Mouse (Mus musculus) thymus, adult 2 months (tissue): ENCODE data around the gene Gm9833. TPM values are rescaled to one million over a fixed set of nuclear protein-coding genes. Genes with fewer than 3 reads are reported as not detected.

ENCODE experiments used
- DNase-seq: peaks from one replicate; pipeline ENCODE4 v3.0.0; 2021
- H3K27ac ChIP-seq: fragments of 200-500 bp; 2 replicates; pipeline ENCODE4 v1.5.1; 2012; ENCODE audit warnings: low read length, control low read depth; ENCODE audit not compliant: control insufficient read depth, insufficient read depth
- H3K27me3 ChIP-seq: fragments of 200-500 bp; 2 replicates; pipeline ENCODE4 v1.6.1; 2012; ENCODE audit warnings: mild to moderate bottlenecking, low read length, moderate library complexity, mixed read lengths; ENCODE audit not compliant: control insufficient read depth, insufficient read depth
- H3K36me3 ChIP-seq: fragments of 200-500 bp; 2 replicates; pipeline ENCODE4 v1.6.1; 2012; ENCODE audit warnings: mild to moderate bottlenecking, low read length, moderate library complexity; ENCODE audit not compliant: control insufficient read depth, insufficient read depth
- H3K4me1 ChIP-seq: fragments of 200-500 bp; replicated peaks from 2 replicates; pipeline ENCODE4 v1.6.1; 2012; ENCODE audit warnings: low read length; ENCODE audit not compliant: control insufficient read depth, insufficient read depth
- H3K4me3 ChIP-seq: fragments of 200-500 bp; 2 replicates; pipeline ENCODE4 v1.5.1; 2012; ENCODE audit warnings: mild to moderate bottlenecking, low read length, control low read depth, moderate library complexity; ENCODE audit not compliant: control insufficient read depth, insufficient read depth
- CTCF ChIP-seq: fragments of 200-500 bp; IDR thresholded peaks from 2 replicates; pipeline ENCODE4 v1.5.1; 2012; ENCODE audit warnings: mild to moderate bottlenecking, control low read depth, low read length, moderate library complexity, borderline replicate concordance; ENCODE audit not compliant: control insufficient read depth, poor library complexity, insufficient read depth; ENCODE audit errors: extremely low read depth
- POLR2A ChIP-seq: fragments of 200-500 bp; IDR thresholded peaks from 2 replicates; pipeline ENCODE4 v1.6.1; 2012; ENCODE audit warnings: mild to moderate bottlenecking, low read length, control low read depth, moderate library complexity; ENCODE audit not compliant: control insufficient read depth, poor library complexity, insufficient read depth; ENCODE audit errors: extremely low read depth
- WGBS: fragments of 180-500 bp; shearing (Covaris S2); methylation state at CpG from one replicate; pipeline ENCODE4 v1.1.7; 2018; 5-methylcytosine and 5-hydroxymethylcytosine counted together
- polyA plus RNA-seq: library from polyadenylated mRNA; depleted of rRNA; stranded (reverse); fragments of >200 nt; gene quantifications from 2 replicates; pipeline ENCODE4 v1.2.3, GENCODE M21; 2012

Gene Gm9833
- polyA plus RNA-seq, 1 experiment = 0.20 TPM

- Histone ChIP-seq H3K4me1 (no peaks in the 10 kb centered on the region), H3K36me3 (no peaks in the 10 kb centered on the region), H3K4me3 (no peak overlapping the region), H3K27ac (no peak overlapping the region), H3K27me3 (no peaks in the 10 kb centered on the region)
- DNase-seq = no peak
- no peak for TF ChIP-seq CTCF
- no peak for TF ChIP-seq POLR2A
- 92% methylated on average over 9 of the region's 9 CpGs for WGBS
Observed at GRCm38 (mm10) chr3:10121232-10121631, 33.3 kb downstream of the Gm9833 start.

GRCm38 (mm10) chr3:10121956-10122739 is 34.2 kb downstream of the Gm9833 start:
- no peak overlapping the region for H3K27ac ChIP-seq
- TF ChIP-seq POLR2A (no peak), CTCF (no peak)
- no peak for DNase-seq
- no peaks in the 10 kb centered on the region for H3K36me3 ChIP-seq
- WGBS = 82% methylated on average over 6 of the region's 6 CpGs
- H3K4me3 ChIP-seq = no peak overlapping the region
- no peaks in the 10 kb centered on the region for H3K27me3 ChIP-seq
- H3K4me1 ChIP-seq = no peaks in the 10 kb centered on the region

GRCm38 (mm10) chr3:10123615-10124014 is 35.7 kb downstream of the Gm9833 start:
- DNase-seq = no peak

DNA sequence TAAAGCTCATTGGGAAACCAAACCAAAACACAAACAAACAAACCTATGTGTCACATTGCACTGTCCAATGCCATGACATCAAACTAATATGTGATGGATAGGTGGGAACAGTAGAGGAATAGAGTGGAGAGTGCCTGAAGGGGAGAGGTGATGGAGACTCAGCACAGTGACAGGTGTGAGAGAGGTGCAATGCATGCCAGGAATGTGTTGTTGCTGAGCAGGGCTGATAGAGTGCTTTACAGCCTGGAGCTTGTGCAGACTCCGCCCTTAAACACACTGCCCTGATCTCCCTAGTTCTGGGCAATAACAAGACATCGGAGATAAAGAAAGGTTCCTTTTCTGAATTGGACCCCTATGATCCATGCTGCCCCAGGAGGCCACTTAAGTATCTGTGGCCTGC is 36.2 kb downstream of the Gm9833 start:
- H3K4me3 ChIP-seq = no peak overlapping the region
- WGBS = 90% methylated on average over 2 of the region's 2 CpGs
- H3K4me1 ChIP-seq = no peaks in the 10 kb centered on the region
- no peak for DNase-seq
- TF ChIP-seq CTCF (no peak), POLR2A (no peak)
- H3K27ac ChIP-seq = no peak overlapping the region
- no peaks in the 10 kb centered on the region for H3K36me3 ChIP-seq
- H3K27me3 ChIP-seq = no peaks in the 10 kb centered on the region

More at GRCm38 (mm10) chr3:10123615-10124014, 35.7 kb downstream of the Gm9833 start:
- no peaks in the 10 kb centered on the region for H3K4me1 ChIP-seq
- TF ChIP-seq POLR2A = no peak
- TF ChIP-seq CTCF = no peak
- whole genome bisulfite sequencing = 76% methylated on average over 1 of the region's 1 CpGs
- H3K4me3 ChIP-seq = no peak overlapping the region
- H3K27ac ChIP-seq = no peak overlapping the region
- no peaks in the 10 kb centered on the region for H3K36me3 ChIP-seq
- H3K27me3 ChIP-seq = no peaks in the 10 kb centered on the region

- no peak for TF ChIP-seq POLR2A
- no peak for TF ChIP-seq CTCF
- Histone ChIP-seq H3K27ac (no peak overlapping the region), H3K4me1 (no peaks in the 10 kb centered on the region), H3K27me3 (no peaks in the 10 kb centered on the region), H3K4me3 (no peak overlapping the region), H3K36me3 (no peaks in the 10 kb centered on the region)
- no peak for DNase-seq
- WGBS = 92% methylated on average over 4 of the region's 4 CpGs
Observed at GRCm38 (mm10) chr3:10125301-10125700, 37.4 kb downstream of the Gm9833 start.

- Histone ChIP-seq H3K4me3 (no peak overlapping the region), H3K36me3 (no peaks in the 10 kb centered on the region), H3K4me1 (no peaks in the 10 kb centered on the region), H3K27ac (no peak overlapping the region), H3K27me3 (no peaks in the 10 kb centered on the region)
- no peak for TF ChIP-seq CTCF
- TF ChIP-seq POLR2A = no peak
- DNase-seq = no peak
- 92% methylated on average over 2 of the region's 2 CpGs for WGBS
Observed at GRCm38 (mm10) chr3:10126036-10126435, 38.1 kb downstream of the Gm9833 start.

DNA sequence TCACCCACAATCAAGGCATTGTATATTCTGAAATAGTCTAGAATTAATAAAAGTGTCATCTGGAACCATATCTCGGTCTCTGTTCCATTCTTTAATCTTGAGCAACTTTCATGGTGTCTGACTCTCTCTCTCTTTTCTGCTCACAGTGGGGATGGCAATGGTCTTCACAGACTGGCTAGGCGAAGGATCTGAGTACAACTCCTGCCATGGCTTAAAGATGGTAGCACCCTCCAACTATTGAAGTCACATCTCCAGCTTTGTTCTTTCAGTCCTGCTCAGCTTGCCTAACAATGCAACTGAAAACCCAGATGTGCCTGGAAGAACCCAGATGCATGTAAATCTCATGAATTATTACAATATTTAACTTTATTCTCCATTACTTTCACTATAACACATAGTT is 38.6 kb downstream of the Gm9833 start:
- Histone ChIP-seq H3K36me3 (no peaks in the 10 kb centered on the region), H3K27me3 (no peaks in the 10 kb centered on the region), H3K4me1 (no peaks in the 10 kb centered on the region), H3K27ac (no peak overlapping the region), H3K4me3 (no peak overlapping the region)
- DNase-seq = no peak
- TF ChIP-seq POLR2A (no peak), CTCF (no peak)
- 96% methylated on average over 2 of the region's 2 CpGs for WGBS
